Mouse (Mus musculus) G1E (cell line): Measurements from ENCODE around the gene Tbc1d4. TPM values are rescaled to one million over a fixed set of nuclear protein-coding genes. Genes with fewer than 3 reads are reported as not detected.
A peak's percentile ranks its signal among the peaks of the same experiment; 100 is the strongest.

ENCODE experiments used
- ATAC-seq: 2 replicates; pipeline ENCODE4 v1.8.0; 2016; ENCODE audit warnings: mild to moderate bottlenecking; ENCODE audit not compliant: insufficient number of reproducible peaks, poor library complexity, low FRiP score, severe bottlenecking; ENCODE audit errors: extremely low read depth
- DNase-seq: peaks from one replicate; pipeline ENCODE4 v3.0.0; 2012; ENCODE audit warnings: low spot score
- H3K27me3 ChIP-seq: 2 replicates; pipeline ENCODE4 v1.6.1; 2012; ENCODE audit warnings: mild to moderate bottlenecking, low read length, inconsistent platforms; ENCODE audit not compliant: insufficient read depth
- H3K36me3 ChIP-seq: replicated peaks from 2 replicates; pipeline ENCODE3; 2012; ENCODE audit warnings: mild to moderate bottlenecking, inconsistent platforms
- H3K4me1 ChIP-seq: 2 replicates; pipeline ENCODE4 v1.6.1; 2012; ENCODE audit warnings: low read depth, low read length, inconsistent platforms, mixed read lengths; ENCODE audit not compliant: insufficient read depth
- H3K4me3 ChIP-seq: 2 replicates; pipeline ENCODE4 v1.5.1; 2012; ENCODE audit warnings: low read depth, mild to moderate bottlenecking, inconsistent platforms, low read length, moderate library complexity, mixed read lengths
- H3K9me3 ChIP-seq: replicated peaks from 2 replicates; pipeline ENCODE4 v1.6.1; 2012; ENCODE audit warnings: inconsistent platforms
- CTCF ChIP-seq: IDR thresholded peaks from 2 replicates; pipeline ENCODE4 v1.5.1; 2012; ENCODE audit warnings: low read depth, low read length, inconsistent platforms, mixed read lengths
- GATA1 ChIP-seq: IDR thresholded peaks from 2 replicates; pipeline ENCODE4 v1.6.1; 2012; ENCODE audit warnings: borderline replicate concordance, low read length, inconsistent platforms, mixed read lengths
- GATA2 ChIP-seq: IDR thresholded peaks from 2 replicates; pipeline ENCODE4 v1.6.1; 2012; ENCODE audit warnings: low read depth, low read length, inconsistent platforms, borderline replicate concordance
- POLR2AphosphoS5 ChIP-seq: IDR thresholded peaks from 2 replicates; pipeline ENCODE4 v1.6.1; 2012; ENCODE audit warnings: low read depth, low read length, inconsistent platforms; ENCODE audit not compliant: insufficient replicate concordance
- TAL1 ChIP-seq: conservative IDR thresholded peaks from 2 replicates; pipeline ENCODE4 v1.6.1; 2012; ENCODE audit warnings: low read depth, low read length, inconsistent platforms, mixed read lengths
- polyA plus RNA-seq: library from polyadenylated mRNA; stranded (reverse); fragments of >175 nt; gene quantifications from 2 replicates; pipeline ENCODE4 v1.2.3, GENCODE M21; 2012
- total RNA-seq, 2 experiments: library from RNA; stranded (forward) in 1 of 2; stranded (reverse) in 1 of 2; fragments of 200-1000 nt in 1 of 2; fragments of >200 nt in 1 of 2; fragmentation: Nextera tagmentation in 1 of 2; gene quantifications; 2 replicates each; pipeline ENCODE4 v1.2.3; 2014 to 2017

The Tbc1d4 gene
- total and polyA plus RNA-seq, 3 experiments: 0.33 TPM; not detected in 2

DNA sequence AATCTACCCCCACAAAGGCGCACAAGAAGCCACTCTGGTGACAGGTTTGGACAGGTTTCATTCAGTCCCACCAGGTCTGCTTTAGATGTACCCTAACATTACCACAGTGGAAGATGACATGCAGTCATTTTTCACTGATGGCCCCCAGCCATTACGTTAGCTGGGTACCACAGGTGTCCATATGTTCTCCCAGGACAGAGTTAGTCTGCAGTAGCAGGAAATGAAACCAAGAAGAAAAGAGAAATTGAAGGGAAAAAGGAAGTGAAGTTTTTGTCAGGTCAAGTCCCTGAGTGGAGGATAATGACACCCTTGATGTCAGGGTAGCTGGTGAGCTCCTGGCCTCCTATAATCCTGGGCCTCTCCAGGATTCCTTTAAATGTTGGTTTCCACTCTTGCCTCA, 89.0 kb downstream of the Tbc1d4 start:
- Histone ChIP-seq H3K4me3 (no peak overlapping the region), H3K36me3 (no peaks in the 10 kb centered on the region), H3K4me1 (no peaks in the 10 kb centered on the region), H3K9me3 (peaks cover 41% of the 10 kb centered on the region), H3K27me3 (no peaks in the 10 kb centered on the region)
- ATAC-seq (no peak), DNase-seq (no peak)
- TF ChIP-seq GATA2 (no peak), TAL1 (no peak), CTCF (no peak), POLR2AphosphoS5 (no peak)

DNA sequence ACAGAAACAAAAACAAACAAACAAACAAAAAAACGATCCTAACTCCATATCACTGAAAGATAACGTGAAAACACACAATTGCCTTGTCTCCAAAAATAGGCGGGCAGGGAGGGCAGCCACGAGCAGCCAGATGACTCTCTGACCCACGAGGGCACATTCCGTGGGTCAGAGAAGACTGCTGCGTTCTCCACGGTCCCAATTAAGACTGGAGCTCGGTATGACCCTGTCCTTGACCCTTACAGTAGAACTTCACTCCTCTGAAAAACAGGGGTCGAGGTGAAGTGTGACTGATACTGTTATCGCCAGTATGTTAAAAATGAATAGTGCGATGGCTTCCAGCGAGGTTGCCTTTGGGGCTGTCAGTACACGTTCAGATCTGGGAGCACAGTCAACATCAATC, 90.7 kb downstream of the Tbc1d4 start:
- no peaks in the 10 kb centered on the region for H3K4me1 ChIP-seq
- DNase-seq: no peak
- no peak overlapping the region for H3K4me3 ChIP-seq
- H3K9me3 ChIP-seq: peaks cover 53% of the 10 kb centered on the region
- H3K27me3 ChIP-seq: no peaks in the 10 kb centered on the region
- TF ChIP-seq CTCF: no peak
- H3K36me3 ChIP-seq: no peaks in the 10 kb centered on the region
- no peak for ATAC-seq

DNA sequence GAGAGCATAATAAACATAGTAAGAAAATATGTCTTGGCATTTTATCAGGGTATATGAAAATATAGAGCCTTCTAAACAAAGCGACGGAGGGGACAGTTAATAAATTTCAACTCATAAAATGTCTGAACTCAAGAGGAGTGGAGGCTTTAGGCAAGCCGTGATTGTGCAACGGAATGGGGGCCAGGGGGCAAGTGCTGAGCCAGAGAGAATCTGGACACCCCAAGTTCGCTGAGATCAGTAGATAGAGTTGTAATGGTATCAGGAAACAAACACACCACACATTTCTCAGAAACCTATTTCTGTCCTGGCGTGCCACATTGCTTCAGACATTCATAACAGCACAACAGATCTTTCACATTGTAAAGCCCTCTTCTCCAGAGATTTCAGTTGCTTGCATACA, 91.2 kb downstream of the Tbc1d4 start:
- H3K9me3 ChIP-seq: peaks cover 53% of the 10 kb centered on the region
- TF ChIP-seq TAL1 (no peak), GATA2 (no peak), POLR2AphosphoS5 (no peak), CTCF (no peak), GATA1 (no peak)
- no peaks in the 10 kb centered on the region for H3K27me3 ChIP-seq
- H3K36me3 ChIP-seq: no peaks in the 10 kb centered on the region
- no peak overlapping the region for H3K4me3 ChIP-seq
- no peak for ATAC-seq
- no peak for DNase-seq
- no peaks in the 10 kb centered on the region for H3K4me1 ChIP-seq

DNA sequence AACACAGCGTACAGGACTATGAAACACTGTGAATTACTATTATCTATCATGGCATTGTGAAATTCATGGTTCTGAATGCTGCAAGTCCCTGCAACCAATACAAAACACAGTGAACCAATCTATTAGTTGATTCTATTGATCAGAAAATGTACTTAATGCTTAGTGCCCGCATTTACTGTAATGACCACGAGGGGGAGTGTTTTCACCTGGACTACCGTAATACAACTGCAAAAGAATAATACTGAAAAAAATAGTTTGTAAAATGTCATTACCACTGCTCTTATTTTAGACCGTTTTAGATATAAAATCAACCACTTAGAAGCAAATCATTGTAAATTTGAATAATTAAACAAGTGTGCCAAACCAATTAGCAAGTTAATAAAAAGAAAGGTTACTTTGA, 91.7 kb downstream of the Tbc1d4 start:
- H3K36me3 ChIP-seq: no peaks in the 10 kb centered on the region
- ATAC-seq (no peak), DNase-seq (no peak)
- no peaks in the 10 kb centered on the region for H3K27me3 ChIP-seq
- H3K9me3 ChIP-seq: peaks cover 52% of the 10 kb centered on the region
- H3K4me1 ChIP-seq: no peaks in the 10 kb centered on the region
- TF ChIP-seq CTCF: 0 out of 2 replicates have a peak, but pooled peaks have one; percentile 5
- TF ChIP-seq GATA2: no peak
- TF ChIP-seq GATA1: no peak
- no peak for TF ChIP-seq TAL1
- TF ChIP-seq POLR2AphosphoS5: no peak
- no peak overlapping the region for H3K4me3 ChIP-seq

DNA sequence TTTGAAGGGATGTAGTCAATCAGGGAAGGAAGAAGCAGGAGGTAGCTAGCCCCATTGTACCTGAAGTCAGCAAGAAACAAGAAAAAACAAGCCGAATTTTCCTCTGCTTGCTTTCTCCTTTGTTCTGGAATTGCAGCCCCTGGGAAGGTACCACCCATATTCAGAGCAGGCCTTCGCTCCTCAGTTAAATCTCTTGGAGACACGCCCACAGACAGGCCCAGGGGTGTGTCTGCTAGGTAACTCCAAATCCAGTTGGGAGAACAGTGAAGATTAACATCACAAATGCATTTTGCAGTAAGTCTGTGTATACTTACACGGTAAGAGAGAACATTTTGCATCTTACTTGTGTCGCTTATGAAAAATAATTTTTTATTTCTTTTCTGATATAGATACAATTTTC, 92.1 kb downstream of the Tbc1d4 start:
- ATAC-seq (no peak), DNase-seq (no peak)
- Histone ChIP-seq H3K4me3 (no peak overlapping the region), H3K9me3 (peaks cover 53% of the 10 kb centered on the region), H3K36me3 (no peaks in the 10 kb centered on the region), H3K4me1 (no peaks in the 10 kb centered on the region), H3K27me3 (no peaks in the 10 kb centered on the region)
- TF ChIP-seq GATA1 (no peak), POLR2AphosphoS5 (no peak), TAL1 (no peak), GATA2 (no peak), CTCF (no peak)

DNA sequence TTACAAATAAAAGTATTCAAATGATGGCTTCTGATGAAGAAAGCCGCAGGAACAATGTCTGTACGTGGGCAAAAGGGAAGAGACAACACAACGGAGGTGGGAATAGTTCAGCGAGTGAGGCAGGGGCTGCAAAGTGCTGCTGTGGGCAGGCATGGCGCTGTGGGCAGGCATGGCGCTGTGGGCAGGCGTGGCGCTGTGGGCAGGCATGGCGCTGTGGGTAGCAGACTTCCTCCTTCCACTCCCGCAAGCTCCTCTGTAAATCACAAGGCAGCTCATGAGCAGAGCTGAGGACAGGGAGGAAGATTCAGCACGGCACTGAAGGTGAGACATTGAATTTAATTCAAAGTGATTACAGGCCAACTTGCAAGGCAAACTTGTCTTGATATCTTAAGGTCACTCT, 93.0 kb downstream of the Tbc1d4 start:
- DNase-seq: no peak
- Histone ChIP-seq H3K9me3 (peaks cover 57% of the 10 kb centered on the region), H3K36me3 (no peaks in the 10 kb centered on the region), H3K4me1 (no peaks in the 10 kb centered on the region), H3K4me3 (0 out of 2 replicates have a peak overlapping the region, but pooled peaks have one; percentile 25), H3K27me3 (no peaks in the 10 kb centered on the region)
- ATAC-seq: no peak
- TF ChIP-seq CTCF (no peak), GATA1 (no peak), POLR2AphosphoS5 (no peak), GATA2 (no peak)

DNA sequence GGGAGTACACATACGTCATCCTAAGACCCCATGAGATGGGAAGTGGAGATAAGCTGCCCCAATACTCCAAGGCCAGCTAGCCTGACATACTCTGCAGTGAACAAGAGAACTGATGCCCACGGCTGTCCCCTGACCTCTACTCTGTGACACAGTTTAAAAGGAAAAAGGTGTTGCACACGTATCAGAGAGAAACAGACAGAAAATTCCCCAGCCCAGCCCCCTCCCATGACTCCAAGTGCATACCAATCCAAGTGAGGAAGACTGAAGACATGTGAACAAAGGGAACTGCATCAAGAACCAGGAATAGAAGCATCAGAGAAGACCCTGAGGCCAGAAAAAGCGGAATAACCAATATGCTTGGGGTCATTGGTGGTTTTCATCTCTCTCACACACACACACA, 93.7 kb downstream of the Tbc1d4 start:
- Histone ChIP-seq H3K4me1 (no peaks in the 10 kb centered on the region), H3K27me3 (no peaks in the 10 kb centered on the region), H3K36me3 (no peaks in the 10 kb centered on the region), H3K4me3 (no peak overlapping the region), H3K9me3 (peaks cover 59% of the 10 kb centered on the region)
- DNase-seq (no peak), ATAC-seq (no peak)
- TF ChIP-seq POLR2AphosphoS5 (no peak), GATA2 (no peak), TAL1 (no peak), CTCF (no peak), GATA1 (no peak)
